Mouse (Mus musculus) kidney, postnatal 36 days (tissue): ENCODE measurements around the gene Cops3.

Source experiments
- DNase-seq, 2 experiments: peaks; one replicate each; pipeline ENCODE4 v3.0.0; 2021 to 2022; ENCODE audit warnings: mixed read lengths in 2 of 2

Cops3 gene

GRCm38 (mm10) chr11:59777259-59777658 is 62.4 kb downstream of the Cops3 start:
- DNase-seq: no peak

GRCm38 (mm10) chr11:59775435-59776148 is 64.0 kb downstream of the Cops3 start:
- DNase-seq: no peak

- DNase-seq: no peak
Measured at GRCm38 (mm10) chr11:59774522-59774921, 65.1 kb downstream of the Cops3 start.

- no peak for DNase-seq
Measured at GRCm38 (mm10) chr11:59772902-59773301, 66.7 kb downstream of the Cops3 start.

- no peak for DNase-seq
Measured at GRCm38 (mm10) chr11:59772291-59772690, 67.3 kb downstream of the Cops3 start.

GRCm38 (mm10) chr11:59770753-59771152 is 68.9 kb downstream of the Cops3 start:
- no peak for DNase-seq

GRCm38 (mm10) chr11:59769738-59770137 is 69.9 kb downstream of the Cops3 start:
- no peak for DNase-seq

GRCm38 (mm10) chr11:59769307-59769706 is 70.3 kb downstream of the Cops3 start:
- DNase-seq: no peak
